Mouse (Mus musculus): ENCODE results near the gene Khdrbs2.
"Not testable (repeated sequence)": the region's sequence is repeated elsewhere in the genome, so short reads cannot be mapped to it uniquely, and the experiment has no call there.

Khdrbs2 gene

DNA sequence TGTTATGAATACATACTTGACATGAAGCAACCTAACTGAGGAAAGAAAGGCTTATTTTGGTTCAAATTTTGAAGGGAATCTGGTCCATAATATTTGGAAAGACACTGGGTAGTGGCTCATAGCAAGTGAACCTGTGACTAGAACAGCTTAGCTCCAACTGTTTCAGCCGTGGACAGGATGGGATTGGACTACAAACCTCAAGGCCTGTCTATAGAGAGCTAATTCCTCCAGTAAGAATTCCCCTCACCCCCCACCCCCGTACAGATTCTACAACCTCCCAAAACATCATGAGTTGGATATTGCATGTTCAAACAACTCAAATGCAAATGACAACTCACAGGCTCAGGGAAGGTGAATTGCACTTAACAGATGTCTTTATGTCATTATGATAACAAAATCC is 298.5 kb downstream of the Khdrbs2 start:
- in situ Hi-C loops (cut with MboI, MseI): no loop called here

DNA sequence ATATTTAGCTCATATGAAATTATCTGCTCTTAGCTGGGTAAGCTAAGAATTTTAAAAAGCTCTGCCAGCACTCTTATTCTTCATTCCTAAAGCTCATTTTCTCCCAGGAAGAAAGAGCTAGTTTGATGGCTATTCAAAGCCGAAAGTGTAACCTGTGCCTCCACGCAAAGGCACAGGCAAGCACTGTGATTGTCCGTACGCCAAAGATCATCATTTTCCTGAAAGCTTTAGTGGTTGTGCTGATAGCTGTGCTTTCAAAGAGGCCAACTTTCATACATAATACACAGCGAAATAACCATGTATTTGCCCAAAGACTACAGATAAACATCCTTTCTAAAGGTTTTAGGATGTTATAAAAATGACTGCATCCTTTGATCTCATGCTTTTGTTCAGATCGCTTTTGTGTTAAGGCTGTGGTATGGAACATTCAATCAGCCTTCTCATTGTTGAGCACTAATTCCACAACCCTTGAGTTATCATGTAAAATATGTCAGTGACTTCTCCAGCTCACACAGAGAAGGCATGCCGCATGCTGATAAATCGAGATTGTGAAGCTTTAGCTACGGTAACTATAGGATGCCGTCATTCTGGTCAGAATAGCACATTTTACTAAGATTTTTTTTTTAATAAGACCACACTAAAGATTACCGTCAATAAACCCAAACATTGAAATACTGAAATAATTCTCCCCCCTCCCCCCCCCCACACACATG is 299.1 kb downstream of the Khdrbs2 start:
- in situ Hi-C loops (cut with MboI, MseI): no loop called here

DNA sequence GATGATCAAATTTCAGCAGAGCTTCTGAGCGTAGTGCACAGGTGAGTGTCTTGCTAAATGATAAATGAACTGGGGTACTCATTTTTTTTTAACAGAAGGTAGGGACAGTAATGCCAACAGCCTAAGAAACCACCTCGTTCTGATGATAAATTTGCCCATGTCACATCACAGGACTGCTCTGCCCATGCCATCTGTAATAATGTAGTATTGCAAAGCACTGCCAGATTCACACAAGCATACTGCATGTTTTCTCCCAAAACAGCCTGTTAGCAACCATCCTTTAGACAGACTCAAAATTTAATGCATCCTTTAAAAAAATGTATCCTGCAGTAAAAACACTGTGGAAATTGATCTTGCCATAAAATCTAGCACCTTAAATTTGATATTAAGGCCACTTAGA is 315.4 kb downstream of the Khdrbs2 start:
- in situ Hi-C loops (cut with MboI, MseI): no loop called here

DNA sequence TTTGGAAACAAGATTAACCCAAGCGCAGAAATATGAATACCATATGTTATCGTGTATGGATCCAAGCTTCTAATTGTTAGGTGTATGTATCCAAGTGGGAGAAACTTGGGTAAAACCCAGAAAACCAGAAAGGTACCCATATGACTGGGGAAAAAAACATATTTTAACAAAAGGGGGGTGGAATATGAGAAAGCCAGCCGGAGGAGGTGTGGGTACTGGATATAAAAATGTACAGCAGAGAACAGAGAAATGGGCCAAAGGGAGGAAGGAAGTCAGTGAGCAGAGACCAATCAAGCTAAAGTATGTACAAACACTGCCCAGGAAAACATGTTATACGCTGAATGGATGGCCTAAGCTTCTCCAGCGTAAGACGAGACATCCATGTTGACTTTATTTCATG is 330.9 kb downstream of the Khdrbs2 start:
- in situ Hi-C loops (cut with MboI, MseI): no loop called here

DNA sequence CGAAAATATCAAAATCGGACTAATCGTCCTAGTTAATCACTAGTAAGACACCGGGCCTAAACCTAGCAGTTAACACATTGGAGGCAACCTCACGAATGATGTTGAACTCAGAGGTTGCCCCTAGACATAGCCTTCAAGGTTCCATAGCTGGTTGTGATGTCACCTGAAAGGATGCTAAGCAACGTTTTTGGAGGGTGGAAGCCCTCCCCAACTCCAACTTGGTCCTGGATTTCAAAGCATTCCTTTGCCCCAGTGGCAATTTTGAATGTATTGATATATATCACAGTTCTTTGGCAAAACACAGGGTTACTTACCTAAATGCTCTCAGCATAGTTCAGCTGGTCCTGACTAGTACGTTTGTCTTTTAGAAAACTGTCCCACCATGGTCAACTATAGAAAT is 374.7 kb downstream of the Khdrbs2 start, which contains the start of gene Gm5415:
Gm5415 (minus strand) TSS at position 101 of the 400 bp plus-strand sequence.
- in situ Hi-C loops (cut with MboI, MseI): not testable (repeated sequence)

DNA sequence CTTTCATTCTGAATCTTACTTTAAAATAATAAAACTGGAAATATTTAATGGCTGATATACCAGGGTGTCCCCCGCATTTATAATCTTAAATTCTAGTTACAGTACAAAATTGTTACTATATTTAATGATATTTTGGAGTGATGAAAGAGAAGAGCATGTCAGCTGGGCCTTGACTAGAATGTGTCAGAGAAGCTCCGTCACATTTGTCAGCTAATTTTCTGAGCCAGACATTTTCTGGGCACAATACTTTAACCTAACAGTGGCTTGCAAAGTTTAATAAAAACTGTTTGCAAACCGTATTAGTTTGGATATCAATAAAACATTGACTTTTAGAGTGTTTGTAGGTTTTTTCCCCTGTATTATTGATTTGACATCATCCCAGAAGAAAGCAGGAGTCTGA is 380.9 kb downstream of the Khdrbs2 start:
- in situ Hi-C loops (cut with MboI, MseI): no loop called here

DNA sequence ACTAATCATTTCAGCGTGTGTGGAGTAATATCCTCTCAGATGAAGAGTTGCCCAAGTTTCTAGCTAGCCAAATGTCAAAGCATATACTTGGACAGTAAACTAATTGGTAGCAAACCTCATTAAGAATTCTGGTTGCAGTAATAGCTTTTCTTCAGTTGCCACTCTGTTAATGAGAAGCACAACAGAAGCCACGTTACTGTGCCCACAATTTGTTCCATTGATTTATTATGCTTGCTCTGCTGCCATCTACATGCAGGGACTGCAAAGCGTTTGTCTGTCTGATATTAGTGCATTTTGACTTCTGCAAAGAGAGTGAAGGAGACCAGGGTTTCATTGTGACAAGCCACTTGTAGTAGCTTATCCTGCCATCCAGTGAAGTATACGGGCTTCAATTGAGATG is 381.4 kb downstream of the Khdrbs2 start:
- in situ Hi-C loops (cut with MboI, MseI): no loop called here

DNA sequence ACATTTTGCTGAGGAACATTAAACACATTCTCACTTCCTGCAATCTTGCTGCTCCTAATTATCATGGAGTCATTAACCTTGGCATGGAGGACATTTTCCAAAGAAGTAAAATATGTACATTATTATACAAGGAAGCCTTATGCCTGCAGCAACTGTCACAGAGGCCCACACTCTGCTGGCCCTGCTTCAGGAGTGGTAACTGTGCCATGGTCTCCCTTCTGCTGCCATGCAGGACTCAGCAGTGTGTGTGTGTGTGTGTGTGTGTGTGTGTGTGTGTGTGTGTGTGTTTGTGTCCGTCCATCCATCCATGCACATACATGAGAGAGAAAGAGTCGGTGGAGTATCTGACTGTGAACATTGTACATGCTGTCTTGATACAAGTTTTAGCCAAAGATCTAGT is 396.4 kb downstream of the Khdrbs2 start:
- in situ Hi-C loops (cut with MboI, MseI): no loop called here

DNA sequence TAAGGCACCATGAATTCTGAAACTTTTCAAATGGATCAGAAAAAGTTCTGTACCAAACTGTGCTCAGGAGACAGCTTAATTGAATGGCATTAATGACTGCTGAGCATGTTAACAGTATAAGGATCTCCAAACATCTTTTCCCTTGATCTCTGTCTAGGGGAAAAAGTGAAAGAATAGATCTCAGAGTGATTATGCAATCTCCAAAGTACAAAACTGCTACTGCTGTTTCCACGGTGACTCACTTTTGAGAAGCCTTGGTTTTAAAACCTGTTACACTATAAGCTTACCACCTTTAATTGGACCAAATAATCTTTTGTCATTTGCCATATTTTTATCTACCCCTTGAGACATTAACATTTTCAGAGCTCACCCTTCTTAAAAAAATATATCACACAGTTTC is 453.5 kb downstream of the Khdrbs2 start:
- in situ Hi-C loops (cut with MboI, MseI): no loop called here

DNA sequence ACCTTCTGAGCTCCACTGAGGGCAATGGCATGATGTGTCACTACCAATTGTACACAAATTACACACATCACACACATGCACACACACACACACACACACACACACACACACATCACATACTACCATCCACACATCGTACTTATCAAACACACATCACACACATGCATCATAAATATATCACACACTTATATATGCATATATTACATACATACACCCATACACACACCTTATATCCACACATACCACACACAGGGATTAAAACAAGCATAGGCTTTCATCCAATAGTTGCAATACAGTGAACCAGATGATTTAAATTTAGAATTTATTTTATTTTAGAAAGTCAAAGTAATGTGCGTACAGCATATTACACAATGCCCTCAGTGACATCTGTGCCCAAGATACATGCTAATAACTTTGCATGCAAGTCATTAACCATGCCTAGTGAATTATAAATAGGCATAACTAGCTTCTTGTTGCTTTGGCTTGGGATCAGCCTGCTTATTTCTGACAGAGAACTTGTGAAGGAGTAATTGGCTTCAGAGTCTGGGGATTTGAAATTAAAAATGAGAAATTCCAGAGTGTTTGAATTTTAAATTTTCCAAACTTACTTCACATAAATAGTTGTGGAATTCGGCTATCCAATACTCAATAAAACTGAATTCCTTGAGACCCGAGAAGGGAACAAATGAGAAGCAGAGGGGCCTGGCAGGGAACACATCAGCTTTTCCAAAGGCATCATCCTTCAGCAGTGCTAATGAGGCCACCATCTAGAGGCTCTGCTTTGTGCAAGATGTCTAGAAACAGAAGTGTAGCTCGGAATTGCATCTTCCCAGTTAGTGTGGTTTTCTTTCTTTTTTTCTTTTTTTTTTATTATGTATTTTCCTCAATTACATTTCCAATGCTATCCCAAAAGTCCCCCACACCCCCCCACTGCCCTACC is 460.2 kb downstream of the Khdrbs2 start:
- in situ Hi-C loops (cut with MboI, MseI): no loop called here

DNA sequence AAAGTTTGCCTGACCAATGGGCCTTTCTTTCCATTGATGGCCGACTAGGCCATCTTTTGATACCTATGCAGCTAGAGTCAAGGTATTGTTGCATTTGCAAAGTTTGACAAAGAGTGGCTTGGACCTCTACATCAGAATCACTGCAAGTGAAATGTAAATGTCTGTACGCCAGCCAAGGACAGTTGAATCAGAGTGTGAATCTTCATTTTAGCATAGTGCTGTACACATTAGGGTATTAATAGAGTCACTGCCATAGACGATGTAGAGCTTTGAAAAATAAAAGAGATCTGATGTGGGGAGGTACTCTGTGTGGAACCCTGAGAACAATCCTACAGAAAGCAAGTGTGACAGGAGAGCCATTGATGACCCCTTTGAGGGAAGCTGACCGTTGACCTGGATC is 460.9 kb downstream of the Khdrbs2 start:
- in situ Hi-C loops (cut with MboI, MseI): no loop called here

DNA sequence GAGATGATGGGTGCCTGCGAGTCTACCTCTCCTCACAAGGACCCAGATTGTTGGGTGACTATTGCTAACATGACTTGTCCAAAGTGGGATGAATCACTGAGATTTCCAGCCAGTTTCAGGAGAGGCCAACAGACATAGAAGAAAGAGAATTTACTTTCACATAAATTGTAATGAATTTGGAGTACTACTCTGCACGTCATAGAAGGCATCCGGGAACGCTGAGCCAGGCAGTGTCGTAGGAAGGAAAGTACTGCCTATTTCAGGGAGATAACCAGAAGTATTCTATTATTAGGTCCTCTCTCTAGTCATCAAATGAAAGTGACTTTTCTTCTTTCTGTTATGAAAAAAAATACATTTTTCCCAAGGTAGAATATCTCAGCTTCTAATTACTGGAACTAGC is 466.6 kb downstream of the Khdrbs2 start:
- in situ Hi-C loops (cut with MboI, MseI): no loop called here

DNA sequence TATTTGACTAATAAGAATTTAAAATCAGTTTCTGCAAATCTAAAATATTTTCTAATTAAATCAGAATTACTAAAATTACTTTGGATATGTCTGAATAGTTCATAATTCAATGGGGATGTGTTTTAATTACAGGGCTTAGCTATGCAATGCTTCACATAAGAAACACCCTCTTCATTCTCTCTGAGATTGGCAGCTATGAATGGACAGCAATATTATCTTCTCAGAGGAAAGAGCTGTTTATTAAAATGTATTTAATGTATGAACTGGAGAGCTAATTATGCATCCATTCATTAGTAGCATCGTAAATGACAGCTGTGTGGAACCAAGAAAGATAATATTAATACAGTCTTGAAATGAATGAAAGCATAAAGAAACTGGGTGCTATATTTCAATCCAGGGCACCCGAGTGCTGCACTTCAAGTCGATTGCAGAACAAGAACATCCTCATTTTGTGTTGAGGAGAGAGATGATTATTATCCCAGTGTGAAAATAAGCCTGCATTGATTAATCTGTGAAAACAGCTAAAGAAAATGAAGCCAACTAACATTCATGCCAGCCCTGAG is 477.2 kb downstream of the Khdrbs2 start:
- in situ Hi-C loops (cut with MboI, MseI): no loop called here

DNA sequence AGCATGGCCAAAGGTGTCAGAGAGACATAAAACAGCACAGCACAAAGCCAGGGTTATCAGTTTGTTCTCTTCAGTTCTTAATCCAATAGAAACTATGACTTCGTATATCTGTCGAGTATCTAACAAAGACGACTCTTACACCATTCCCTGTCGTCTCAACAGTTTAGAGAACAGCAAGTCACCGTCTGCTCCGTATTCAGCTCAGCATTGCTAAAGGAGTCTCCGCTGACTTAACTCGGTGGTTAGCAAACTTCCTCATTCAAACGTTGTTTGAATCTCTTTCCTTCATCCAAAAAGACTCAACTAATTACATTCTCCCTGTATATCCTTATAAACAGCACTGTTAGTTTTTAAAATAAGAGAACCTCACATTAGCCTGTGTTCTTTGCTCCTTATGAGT is 521.3 kb downstream of the Khdrbs2 start:
- in situ Hi-C loops (cut with MboI, MseI): no loop called here

DNA sequence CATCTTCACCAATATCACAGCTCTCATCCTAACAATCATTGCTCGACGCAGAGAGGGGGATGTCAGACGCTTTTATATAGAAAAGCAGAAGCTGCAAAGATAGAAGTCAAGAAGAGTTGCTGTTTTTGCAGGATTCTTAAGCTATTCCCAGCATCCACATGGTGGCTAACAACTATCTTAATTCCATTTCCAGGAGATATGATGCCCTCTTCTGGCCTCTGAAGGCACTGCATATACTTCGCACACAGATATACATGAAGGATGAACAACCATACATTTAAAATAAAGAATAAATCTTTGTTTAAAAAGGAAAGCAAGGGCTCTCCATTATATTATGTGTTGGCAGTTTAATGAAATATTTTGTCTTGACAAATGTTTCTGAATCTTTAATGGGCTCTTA is 527.6 kb downstream of the Khdrbs2 start:
- in situ Hi-C loops (cut with MboI, MseI): no loop called here

DNA sequence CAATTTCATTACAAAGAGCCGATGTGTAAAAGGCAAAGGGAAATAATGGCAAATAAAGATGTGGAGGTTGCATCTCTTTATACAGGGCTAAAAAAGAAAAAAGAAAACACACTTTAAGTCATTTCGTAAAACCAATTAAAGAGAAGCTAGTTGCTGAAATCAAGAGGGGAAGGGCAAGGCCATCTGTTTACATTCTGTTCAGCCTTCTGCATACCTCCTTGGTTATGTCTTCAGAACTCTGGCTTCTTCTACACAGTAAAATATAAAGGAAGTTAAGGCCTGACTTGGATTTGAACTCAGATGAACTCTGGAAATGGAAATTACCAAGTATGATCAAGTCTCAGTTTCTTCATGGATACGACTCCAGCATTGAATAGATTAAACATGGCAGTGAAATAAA is 528.8 kb downstream of the Khdrbs2 start:
- in situ Hi-C loops (cut with MboI, MseI): no loop called here

Measured in T-helper 17 cell (primary cell).